Mouse (Mus musculus): ENCODE data around the gene Mast4. TPM values are rescaled to one million over a fixed set of nuclear protein-coding genes. Genes with fewer than 3 reads are reported as not detected.

The Mast4 gene
- polyA plus RNA-seq, 1 experiment from 2014 or later = 18.8 TPM

DNA sequence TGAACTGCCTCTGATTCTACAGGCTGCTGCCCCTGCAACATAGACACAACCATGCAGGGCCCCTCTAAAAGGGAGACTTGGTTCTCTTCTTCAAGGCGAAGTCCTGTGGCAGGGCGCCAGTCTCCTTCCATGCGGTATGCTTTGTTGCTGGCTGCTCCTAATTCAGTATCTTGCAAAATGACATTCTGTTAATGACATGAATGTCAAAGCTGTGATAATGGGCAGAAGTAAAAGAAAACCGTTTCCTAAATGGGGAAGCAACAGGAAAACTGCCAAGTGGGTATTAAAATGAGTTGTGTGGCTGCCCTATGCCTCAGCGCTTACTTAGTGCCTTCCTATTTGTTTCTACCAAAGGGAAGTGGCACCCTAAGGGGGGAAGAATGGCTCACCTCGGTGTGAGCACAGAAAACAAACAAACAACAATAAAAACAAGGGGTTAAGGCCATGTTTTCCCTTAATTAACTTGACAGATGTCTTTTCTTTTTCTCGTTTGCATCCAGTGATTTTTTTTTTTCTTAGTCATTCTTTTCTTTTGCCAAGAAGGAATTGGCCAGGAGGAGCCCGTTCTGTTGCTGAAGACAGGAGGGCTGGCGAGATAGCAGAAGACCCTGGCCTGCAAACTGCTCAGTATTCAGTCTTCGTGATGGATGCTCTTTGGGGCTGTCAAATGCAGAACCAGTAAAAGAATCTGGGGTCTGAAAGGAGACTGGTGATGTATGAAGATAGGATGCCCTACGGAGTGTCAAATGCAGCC is 468.1 kb downstream of the Mast4 start:
- no peaks in the 10 kb centered on the region for H3K27me3 ChIP-seq (replicated peaks)
- H3K36me3 ChIP-seq = no peaks in the 10 kb centered on the region
- ATAC-seq (ENCODE audit: low FRiP score, low read depth) = no peak

DNA sequence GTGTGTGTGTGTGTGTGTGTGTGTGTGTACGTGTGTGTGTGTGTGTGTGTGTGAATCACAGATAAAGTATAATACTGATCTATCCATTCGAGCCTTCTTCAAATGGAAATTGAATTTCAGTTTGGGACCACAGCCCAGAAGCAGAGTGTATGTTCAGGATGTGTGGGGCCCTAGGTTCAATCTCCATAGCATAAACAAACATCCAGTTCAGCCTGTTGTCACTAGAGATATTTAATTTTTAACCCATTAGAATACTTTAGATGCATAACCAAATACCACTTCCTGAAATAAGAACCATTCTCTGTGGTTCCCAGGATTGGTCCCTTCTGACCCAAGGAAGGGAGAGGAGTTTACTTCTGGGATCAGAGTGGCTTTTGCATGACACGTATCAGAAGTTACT is 468.8 kb downstream of the Mast4 start:
- no peak for ATAC-seq (ENCODE audit: low FRiP score, low read depth)
- Histone ChIP-seq H3K4me2 (replicated peaks) (no peak overlapping the region), H3K4me1 (peaks cover 4% of the 10 kb centered on the region; the same call in 1 of the 2 replicates), H3K27ac (no peak overlapping the region), H3K4me3 (no peak overlapping the region), H3K36me3 (no peaks in the 10 kb centered on the region), H3K9ac (no peak overlapping the region), H3K9me3 (peaks cover 8% of the 10 kb centered on the region; the same call in 1 of the 2 replicates), H3K27me3 (replicated peaks) (no peaks in the 10 kb centered on the region)
- 70% methylated on average over 3 of the region's 3 CpGs for WGBS

More for the DNA sequence above, 468.1 kb downstream of the Mast4 start:
- H3K4me3 ChIP-seq = no peak overlapping the region
- H3K27ac ChIP-seq = no peak overlapping the region
- H3K4me2 ChIP-seq (replicated peaks) = no peak overlapping the region
- 54% methylated on average over 11 of the region's 11 CpGs for WGBS
- no peak overlapping the region for H3K9ac ChIP-seq
- peaks cover 8% of the 10 kb centered on the region; the same call in 1 of the 2 replicates for H3K9me3 ChIP-seq
- peaks cover 4% of the 10 kb centered on the region; the same call in 1 of the 2 replicates for H3K4me1 ChIP-seq

DNA sequence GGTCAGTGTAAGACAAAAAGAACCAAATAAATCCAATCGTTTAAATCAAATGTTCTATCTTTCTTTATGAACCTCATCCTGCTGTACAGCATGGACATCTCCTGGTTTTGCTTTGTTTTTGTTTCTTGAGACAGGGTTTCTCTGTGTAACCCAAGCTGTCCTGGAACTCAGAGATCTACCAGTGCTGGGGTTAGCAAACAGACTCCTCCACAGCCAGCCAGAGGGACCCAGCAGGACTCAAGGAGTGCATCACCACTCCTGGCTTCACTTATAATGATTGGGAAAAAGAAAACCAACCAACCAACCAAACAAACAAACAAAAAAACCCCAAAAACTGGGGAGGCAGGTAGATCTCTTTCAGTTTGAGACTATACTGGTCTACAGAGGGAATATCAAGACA is 469.5 kb downstream of the Mast4 start:
- H3K9ac ChIP-seq = no peak overlapping the region
- H3K27ac ChIP-seq = no peak overlapping the region
- 82% methylated on average over 1 of the region's 1 CpGs for WGBS
- ATAC-seq (ENCODE audit: low FRiP score, low read depth) = no peak
- H3K27me3 ChIP-seq (replicated peaks) = no peaks in the 10 kb centered on the region
- no peaks in the 10 kb centered on the region for H3K36me3 ChIP-seq
- H3K9me3 ChIP-seq = peaks cover 8% of the 10 kb centered on the region; the same call in 1 of the 2 replicates
- no peak overlapping the region for H3K4me2 ChIP-seq (replicated peaks)
- no peak overlapping the region for H3K4me3 ChIP-seq
- peaks cover 4% of the 10 kb centered on the region; the same call in 1 of the 2 replicates for H3K4me1 ChIP-seq

DNA sequence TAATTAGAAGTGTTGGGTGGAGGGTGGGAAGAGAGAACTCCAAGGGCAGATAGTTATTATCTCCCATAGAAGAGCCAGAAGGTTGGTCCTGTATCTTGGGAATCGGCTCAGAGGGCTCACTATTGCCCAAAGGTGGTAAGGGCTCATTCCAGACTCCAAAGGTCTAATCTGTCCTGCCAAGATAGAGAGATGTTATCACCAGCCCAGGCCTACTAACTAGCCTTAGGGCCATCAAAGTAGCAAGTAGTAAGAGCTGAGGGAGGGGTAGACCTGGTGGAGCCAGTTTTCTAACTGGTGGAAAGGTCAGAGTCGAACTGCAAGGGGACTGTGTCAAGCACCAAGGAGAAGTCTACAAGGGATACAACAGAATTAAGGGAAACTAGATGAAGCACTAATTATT is 470.2 kb downstream of the Mast4 start:
- H3K27me3 ChIP-seq (replicated peaks) = no peaks in the 10 kb centered on the region
- no peak overlapping the region for H3K4me2 ChIP-seq (replicated peaks)
- H3K4me3 ChIP-seq = no peak overlapping the region
- H3K9me3 ChIP-seq = peaks cover 8% of the 10 kb centered on the region; the same call in 1 of the 2 replicates
- no peaks in the 10 kb centered on the region for H3K36me3 ChIP-seq
- no peak for ATAC-seq (ENCODE audit: low FRiP score, low read depth)
- H3K4me1 ChIP-seq = peaks cover 4% of the 10 kb centered on the region; the same call in 1 of the 2 replicates
- 87% methylated on average over 2 of the region's 2 CpGs for WGBS
- no peak overlapping the region for H3K27ac ChIP-seq
- H3K9ac ChIP-seq = no peak overlapping the region

DNA sequence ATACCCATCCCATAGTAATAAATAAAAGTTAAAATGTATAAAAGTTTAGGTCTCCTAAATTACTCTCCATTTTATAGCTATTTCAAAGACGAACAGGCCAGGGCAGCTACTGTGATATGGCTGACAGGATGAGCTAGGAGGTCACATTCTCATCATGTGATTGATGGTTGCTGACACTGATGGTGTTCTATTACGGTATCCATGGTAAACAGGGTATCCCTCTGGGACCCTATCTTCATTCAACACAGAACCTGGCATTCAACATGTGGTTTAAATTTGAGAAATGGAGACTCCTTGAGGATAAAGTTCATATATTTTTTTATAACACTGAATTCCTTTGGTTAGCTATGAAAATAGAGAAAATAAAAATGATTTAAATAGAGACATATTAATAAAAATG is 471.3 kb downstream of the Mast4 start:
- ATAC-seq (ENCODE audit: low FRiP score, low read depth) = no peak
- Histone ChIP-seq H3K4me1 (peaks cover 4% of the 10 kb centered on the region; the same call in 1 of the 2 replicates), H3K9ac (no peak overlapping the region), H3K4me2 (replicated peaks) (no peak overlapping the region), H3K9me3 (peaks cover 1% of the 10 kb centered on the region; the same call in 1 of the 2 replicates), H3K36me3 (no peaks in the 10 kb centered on the region), H3K27ac (no peak overlapping the region), H3K27me3 (replicated peaks) (no peaks in the 10 kb centered on the region), H3K4me3 (no peak overlapping the region)
- 54% methylated on average over 2 of the region's 2 CpGs for WGBS

DNA sequence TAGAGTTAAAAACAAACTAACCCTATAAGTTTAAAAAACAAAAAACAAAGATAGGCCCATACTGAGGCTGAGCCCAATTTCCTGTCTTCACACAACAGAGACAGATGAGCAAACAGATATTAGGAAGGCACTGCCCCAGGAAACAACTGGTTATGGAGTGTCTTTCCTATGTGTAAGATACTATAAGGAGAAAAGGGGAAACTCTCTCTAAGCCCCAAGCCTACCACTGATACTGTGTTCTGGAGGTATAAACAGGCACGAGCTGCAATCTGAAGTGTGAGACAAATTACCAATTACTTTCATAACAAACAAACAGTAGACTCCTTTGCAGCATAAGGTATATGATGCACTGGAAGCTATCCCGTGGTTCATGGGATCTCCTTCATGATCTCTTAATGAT is 471.9 kb downstream of the Mast4 start:
- no peak for ATAC-seq (ENCODE audit: low FRiP score, low read depth)
- Histone ChIP-seq H3K36me3 (no peaks in the 10 kb centered on the region), H3K9ac (no peak overlapping the region), H3K4me2 (replicated peaks) (no peak overlapping the region), H3K9me3 (no peaks in the 10 kb centered on the region), H3K4me3 (no peak overlapping the region), H3K4me1 (peaks cover 4% of the 10 kb centered on the region; the same call in 1 of the 2 replicates), H3K27me3 (replicated peaks) (no peaks in the 10 kb centered on the region), H3K27ac (no peak overlapping the region)
- 76% methylated on average over 2 of the region's 2 CpGs for WGBS

DNA sequence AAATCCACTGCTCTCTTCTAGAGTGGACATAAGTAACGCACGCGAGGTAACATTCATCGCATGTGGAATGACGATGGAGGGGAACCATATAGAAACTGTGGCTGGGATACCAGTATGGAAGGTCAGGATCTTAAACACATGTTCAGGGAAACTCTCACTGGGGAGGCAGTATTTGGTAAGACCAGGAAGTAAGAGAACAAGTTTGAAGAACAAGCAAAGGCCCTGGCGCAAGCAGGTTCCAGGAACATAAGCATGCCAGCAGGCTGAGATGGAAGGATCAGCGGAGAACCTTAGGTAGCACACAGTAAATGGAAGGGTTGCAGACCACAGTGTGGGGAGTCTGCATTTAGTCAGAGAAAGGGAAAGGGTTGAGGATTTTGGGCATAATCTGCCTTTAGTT is 473.6 kb downstream of the Mast4 start:
- Histone ChIP-seq H3K9ac (no peak overlapping the region), H3K4me1 (no peaks in the 10 kb centered on the region), H3K4me2 (replicated peaks) (no peak overlapping the region), H3K36me3 (no peaks in the 10 kb centered on the region), H3K27ac (no peak overlapping the region), H3K9me3 (no peaks in the 10 kb centered on the region), H3K27me3 (replicated peaks) (no peaks in the 10 kb centered on the region), H3K4me3 (no peak overlapping the region)
- 91% methylated on average over 7 of the region's 7 CpGs for WGBS
- ATAC-seq (ENCODE audit: low FRiP score, low read depth) = no peak

DNA sequence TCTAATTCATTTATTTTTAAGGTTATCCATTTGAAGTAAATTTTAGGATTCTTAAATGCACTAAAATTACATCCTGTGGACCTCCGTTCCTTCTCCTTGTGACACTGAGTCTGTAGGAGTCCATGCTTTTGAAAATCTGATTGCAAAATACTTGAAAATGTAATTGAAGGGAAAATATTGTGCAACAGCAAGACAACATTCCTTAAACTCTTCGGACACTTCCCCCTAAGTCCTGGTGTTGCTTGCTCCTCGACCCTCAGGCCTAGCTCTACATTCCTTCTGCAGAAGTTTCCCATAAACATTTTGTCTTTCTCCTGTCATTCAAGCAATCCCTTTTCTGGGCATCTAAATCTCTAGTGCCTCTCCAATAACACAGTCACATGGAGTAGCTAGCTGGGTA is 474.2 kb downstream of the Mast4 start:
- H3K9ac ChIP-seq = no peak overlapping the region
- ATAC-seq (ENCODE audit: low FRiP score, low read depth) = no peak
- no peak overlapping the region for H3K4me2 ChIP-seq (replicated peaks)
- no peak overlapping the region for H3K27ac ChIP-seq
- 85% methylated on average over 3 of the region's 3 CpGs for WGBS
- no peaks in the 10 kb centered on the region for H3K4me1 ChIP-seq
- H3K9me3 ChIP-seq = no peaks in the 10 kb centered on the region
- no peaks in the 10 kb centered on the region for H3K27me3 ChIP-seq (replicated peaks)
- H3K36me3 ChIP-seq = no peaks in the 10 kb centered on the region
- no peak overlapping the region for H3K4me3 ChIP-seq

DNA sequence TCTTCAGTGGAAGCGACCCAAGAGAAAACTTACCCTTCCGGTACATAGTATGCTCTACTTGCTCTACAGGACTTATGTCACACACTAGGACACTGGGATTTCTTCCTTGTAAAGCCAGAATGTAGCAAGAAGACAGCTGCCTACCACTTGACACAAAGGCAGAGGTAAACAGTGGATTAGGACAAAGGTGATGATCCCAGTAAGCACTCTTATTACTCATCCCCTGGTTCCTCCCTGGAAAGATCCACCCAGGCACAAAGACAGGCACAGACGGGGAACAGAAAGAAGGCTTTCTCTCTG is 476.8 kb downstream of the Mast4 start:
- no peak for ATAC-seq (ENCODE audit: low FRiP score, low read depth)
- Histone ChIP-seq H3K36me3 (no peaks in the 10 kb centered on the region), H3K4me3 (no peak overlapping the region), H3K9me3 (no peaks in the 10 kb centered on the region), H3K4me1 (no peaks in the 10 kb centered on the region), H3K9ac (no peak overlapping the region), H3K27ac (no peak overlapping the region), H3K27me3 (replicated peaks) (no peaks in the 10 kb centered on the region), H3K4me2 (replicated peaks) (no peak overlapping the region)
- 85% methylated on average over 3 of the region's 3 CpGs for WGBS

DNA sequence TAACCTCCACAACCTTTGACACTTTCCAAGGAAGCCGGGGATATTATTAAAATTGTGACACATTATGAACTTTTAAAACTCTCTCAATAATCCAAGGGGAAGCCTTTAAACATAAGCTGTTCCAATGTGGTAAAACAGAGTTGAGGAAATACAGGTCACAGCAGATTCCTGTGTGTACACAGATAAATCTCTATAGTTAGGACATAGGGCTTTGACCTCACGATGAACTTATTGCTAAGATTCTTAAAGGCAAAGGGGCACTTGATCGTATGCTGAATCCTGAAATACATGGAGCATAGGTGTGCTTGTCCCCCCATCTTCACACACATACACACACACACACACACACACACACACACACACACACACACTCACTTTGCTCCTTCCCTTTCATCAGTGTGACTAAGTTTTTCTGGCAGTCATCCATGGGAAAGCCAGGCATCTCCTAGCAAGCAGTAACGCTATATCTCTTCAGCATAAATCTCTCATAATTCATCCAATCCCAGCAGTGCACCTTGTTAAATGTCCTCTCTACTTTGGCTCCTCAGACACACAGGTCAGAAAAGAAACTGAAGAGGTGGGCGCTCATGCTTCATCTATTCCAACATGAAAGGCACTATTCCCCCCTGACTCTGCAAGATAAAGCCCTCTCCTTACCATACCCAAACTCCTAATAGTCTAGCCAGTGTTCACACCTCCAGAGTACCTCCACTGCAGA is 477.3 kb downstream of the Mast4 start:
- Histone ChIP-seq H3K4me2 (replicated peaks) (no peak overlapping the region), H3K27ac (no peak overlapping the region), H3K27me3 (replicated peaks) (no peaks in the 10 kb centered on the region), H3K9me3 (no peaks in the 10 kb centered on the region), H3K36me3 (no peaks in the 10 kb centered on the region), H3K4me3 (no peak overlapping the region), H3K9ac (no peak overlapping the region), H3K4me1 (no peaks in the 10 kb centered on the region)
- ATAC-seq (ENCODE audit: low FRiP score, low read depth) = no peak
- 89% methylated on average over 5 of the region's 5 CpGs for WGBS

DNA sequence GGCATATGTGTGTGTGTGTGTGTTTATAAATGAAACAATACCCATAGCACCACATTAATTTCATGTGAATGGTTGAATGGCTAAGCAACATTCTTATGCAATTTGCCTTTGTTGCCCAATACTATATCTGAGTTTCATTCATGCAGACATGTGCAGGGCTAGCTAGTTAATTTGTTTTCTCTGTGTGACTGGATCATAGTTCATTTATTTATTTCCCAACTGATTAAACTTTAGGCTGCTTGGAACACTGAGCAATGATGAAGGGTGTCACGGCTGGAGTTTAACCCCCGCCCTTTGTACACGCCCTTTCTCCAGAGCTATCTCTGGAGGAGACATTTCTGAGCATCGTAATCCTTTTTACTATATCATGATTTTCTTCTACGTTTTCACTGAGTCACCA is 481.4 kb downstream of the Mast4 start:
- H3K9me3 ChIP-seq = no peaks in the 10 kb centered on the region
- H3K27me3 ChIP-seq (replicated peaks) = no peaks in the 10 kb centered on the region
- 91% methylated on average over 5 of the region's 5 CpGs for WGBS
- no peak overlapping the region for H3K4me2 ChIP-seq (replicated peaks)
- H3K27ac ChIP-seq = no peak overlapping the region
- no peak overlapping the region for H3K9ac ChIP-seq
- H3K4me3 ChIP-seq = no peak overlapping the region
- no peaks in the 10 kb centered on the region for H3K36me3 ChIP-seq
- H3K4me1 ChIP-seq = no peaks in the 10 kb centered on the region
- no peak for ATAC-seq (ENCODE audit: low FRiP score, low read depth)

DNA sequence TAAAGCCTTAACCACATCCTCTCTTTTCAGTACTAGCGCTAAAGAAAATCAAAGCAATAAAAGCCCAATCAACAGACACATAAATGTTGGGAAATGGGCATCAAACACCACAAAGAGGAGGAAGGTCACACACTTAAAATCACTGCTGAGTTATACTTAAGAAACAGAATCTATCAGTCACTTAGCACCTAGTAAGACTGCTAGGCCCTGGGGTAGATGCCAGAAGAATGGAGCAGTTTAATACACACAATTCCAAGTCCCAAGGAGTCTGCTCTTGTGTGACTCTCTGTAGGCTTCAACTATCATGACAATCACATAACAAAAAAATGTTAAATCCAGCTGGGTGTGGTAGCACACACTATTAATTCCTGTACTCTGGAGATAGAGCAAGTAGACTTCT is 483.0 kb downstream of the Mast4 start:
- no peak overlapping the region for H3K27ac ChIP-seq
- H3K4me3 ChIP-seq = no peak overlapping the region
- no peak for ATAC-seq (ENCODE audit: low FRiP score, low read depth)
- H3K4me2 ChIP-seq (replicated peaks) = no peak overlapping the region
- WGBS = 35% methylated on average over 1 of the region's 1 CpGs
- H3K27me3 ChIP-seq (replicated peaks) = no peaks in the 10 kb centered on the region
- H3K9me3 ChIP-seq = no peaks in the 10 kb centered on the region
- H3K4me1 ChIP-seq = no peaks in the 10 kb centered on the region
- no peaks in the 10 kb centered on the region for H3K36me3 ChIP-seq
- H3K9ac ChIP-seq = no peak overlapping the region

DNA sequence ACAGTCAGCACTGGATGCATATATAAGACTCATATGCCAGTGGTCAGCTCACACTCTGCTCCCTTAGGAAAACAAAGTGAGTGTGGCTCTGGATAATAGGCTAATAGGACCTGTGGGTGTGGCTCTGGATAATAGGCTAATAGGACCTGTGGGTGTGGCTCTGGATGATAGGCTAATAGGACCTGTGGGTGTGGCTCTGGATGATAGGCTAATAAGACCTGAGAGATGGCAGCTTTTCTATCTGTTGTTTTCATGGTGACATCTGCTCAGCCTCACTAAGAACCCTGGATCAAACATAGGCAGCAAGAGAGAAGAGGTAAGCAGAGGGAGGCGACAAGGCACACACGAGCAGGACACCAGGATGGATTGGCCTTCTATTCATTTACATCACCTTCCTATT is 483.7 kb downstream of the Mast4 start:
- Histone ChIP-seq H3K9me3 (no peaks in the 10 kb centered on the region), H3K4me3 (no peak overlapping the region), H3K4me2 (replicated peaks) (no peak overlapping the region), H3K27ac (no peak overlapping the region), H3K9ac (no peak overlapping the region), H3K36me3 (no peaks in the 10 kb centered on the region), H3K4me1 (no peaks in the 10 kb centered on the region), H3K27me3 (replicated peaks) (no peaks in the 10 kb centered on the region)
- no peak for ATAC-seq (ENCODE audit: low FRiP score, low read depth)
- 75% methylated on average over 2 of the region's 2 CpGs for WGBS
